Mouse (Mus musculus): ENCODE data around the gene Tmem132b. TPM values are rescaled to one million over a fixed set of nuclear protein-coding genes. Genes with fewer than 3 reads are reported as not detected.

Gene Tmem132b
- polyA plus RNA-seq, 1 experiment from 2014 or later = not detected

DNA sequence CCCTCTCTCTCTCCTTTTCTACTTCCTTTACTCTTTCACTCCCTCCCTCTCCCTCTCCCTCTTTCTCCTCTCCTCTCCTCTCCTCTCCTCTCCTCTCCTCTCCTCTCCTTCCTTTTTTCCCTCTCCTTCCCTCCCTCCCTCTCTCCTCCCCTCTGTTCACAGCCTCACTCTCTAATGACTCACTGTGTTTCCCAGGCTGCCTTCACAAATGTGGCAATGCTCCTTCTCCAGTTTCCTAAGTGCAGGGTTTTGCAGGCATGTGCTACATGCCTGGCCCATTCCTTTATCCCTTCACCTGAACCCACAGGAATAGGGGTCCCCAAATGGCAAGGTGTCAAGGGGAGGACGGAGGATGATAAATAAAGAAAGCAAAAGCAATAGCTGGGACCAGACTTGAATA is 236.4 kb downstream of the Tmem132b start:
- no peaks in the 10 kb centered on the region for H3K36me3 ChIP-seq (ENCODE audit: insufficient read depth, low read length)
- no peak for DNase-seq (ENCODE audit: low spot score)
- H3K9ac ChIP-seq (replicated peaks; ENCODE audit: low read depth) = no peak overlapping the region
- H3K9me3 ChIP-seq (ENCODE audit: low read length) = no peaks in the 10 kb centered on the region
- no peaks in the 10 kb centered on the region for H3K4me1 ChIP-seq (ENCODE audit: insufficient read depth, low read depth, low read length)
- H3K4me3 ChIP-seq (ENCODE audit: low read depth, low read length) = no peak overlapping the region
- no peak for TF ChIP-seq CTCF (IDR thresholded peaks at IDR 0.05)
- TF ChIP-seq EP300 (IDR thresholded peaks at IDR 0.05) = no peak
- H3K27ac ChIP-seq (ENCODE audit: low read length) = no peak overlapping the region
- WGBS = 55% methylated on average over 1 of the region's 1 CpGs
- no peaks in the 10 kb centered on the region for H3K27me3 ChIP-seq (replicated peaks; ENCODE audit: insufficient read depth, low read length)
- ATAC-seq = no peak
- no peak overlapping the region for H3K4me2 ChIP-seq (replicated peaks; ENCODE audit: low read depth, low read length)

DNA sequence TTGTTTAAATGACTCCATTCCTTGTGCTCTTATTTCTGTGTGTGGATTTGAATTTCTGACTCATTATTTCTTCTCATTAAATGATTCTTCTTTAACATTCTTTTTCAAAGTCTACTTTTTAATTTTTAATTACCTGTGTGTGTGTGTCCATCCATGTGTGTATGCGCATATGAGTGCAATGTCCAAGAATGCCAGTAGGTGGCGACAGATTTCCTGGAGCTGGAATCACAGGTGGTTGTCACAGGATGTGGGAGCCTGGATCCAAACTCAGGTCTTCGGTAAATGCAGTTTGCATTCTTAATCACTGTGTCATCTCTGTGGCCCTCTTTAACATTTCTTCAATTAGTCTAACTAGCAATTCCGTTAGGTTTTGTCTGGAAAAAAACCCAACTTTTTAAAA is 240.7 kb downstream of the Tmem132b start:
- ATAC-seq (no peak), DNase-seq (ENCODE audit: low spot score) (no peak)
- H3K36me3 ChIP-seq (ENCODE audit: insufficient read depth, low read length) = no peaks in the 10 kb centered on the region
- no peaks in the 10 kb centered on the region for H3K4me1 ChIP-seq (ENCODE audit: insufficient read depth, low read depth, low read length)
- no peaks in the 10 kb centered on the region for H3K9me3 ChIP-seq (ENCODE audit: low read length)
- 86% methylated on average over 4 of the region's 4 CpGs for WGBS
- no peaks in the 10 kb centered on the region for H3K27me3 ChIP-seq (replicated peaks; ENCODE audit: insufficient read depth, low read length)
- H3K9ac ChIP-seq (replicated peaks; ENCODE audit: low read depth) = no peak overlapping the region
- no peak overlapping the region for H3K4me3 ChIP-seq (ENCODE audit: low read depth, low read length)
- no peak for TF ChIP-seq EP300 (IDR thresholded peaks at IDR 0.05)
- TF ChIP-seq CTCF (IDR thresholded peaks at IDR 0.05) = no peak
- H3K4me2 ChIP-seq (replicated peaks; ENCODE audit: low read depth, low read length) = no peak overlapping the region
- no peak overlapping the region for H3K27ac ChIP-seq (ENCODE audit: low read length)

DNA sequence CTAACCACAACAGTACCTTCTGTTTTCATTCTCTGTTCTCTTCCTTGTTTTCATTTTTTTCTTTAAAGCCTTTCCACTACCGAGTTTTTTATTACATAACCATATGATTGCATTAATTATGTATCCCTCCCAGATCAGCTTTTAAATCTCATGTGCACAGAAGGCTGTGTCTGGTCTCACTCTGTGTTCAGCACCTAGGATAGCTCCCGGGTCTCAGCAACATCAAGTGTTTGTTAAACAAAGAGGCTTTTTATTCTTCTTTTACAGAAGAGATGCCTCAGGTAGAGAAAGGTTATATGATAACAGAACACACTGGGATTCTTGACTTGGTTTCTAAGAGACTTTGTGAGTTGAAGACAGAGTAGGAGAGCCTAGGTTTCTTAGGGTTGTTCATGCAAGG is 241.2 kb downstream of the Tmem132b start:
- Histone ChIP-seq H3K27me3 (replicated peaks; ENCODE audit: insufficient read depth, low read length) (no peaks in the 10 kb centered on the region), H3K9ac (replicated peaks; ENCODE audit: low read depth) (no peak overlapping the region), H3K4me1 (ENCODE audit: insufficient read depth, low read depth, low read length) (no peaks in the 10 kb centered on the region), H3K9me3 (ENCODE audit: low read length) (no peaks in the 10 kb centered on the region), H3K36me3 (ENCODE audit: insufficient read depth, low read length) (no peaks in the 10 kb centered on the region), H3K4me3 (ENCODE audit: low read depth, low read length) (no peak overlapping the region), H3K27ac (ENCODE audit: low read length) (no peak overlapping the region), H3K4me2 (replicated peaks; ENCODE audit: low read depth, low read length) (no peak overlapping the region)
- DNase-seq (ENCODE audit: low spot score) = no peak
- TF ChIP-seq CTCF (IDR thresholded peaks at IDR 0.05) (no peak), EP300 (IDR thresholded peaks at IDR 0.05) (no peak)
- 35% methylated on average over 2 of the region's 2 CpGs for WGBS
- no peak for ATAC-seq

DNA sequence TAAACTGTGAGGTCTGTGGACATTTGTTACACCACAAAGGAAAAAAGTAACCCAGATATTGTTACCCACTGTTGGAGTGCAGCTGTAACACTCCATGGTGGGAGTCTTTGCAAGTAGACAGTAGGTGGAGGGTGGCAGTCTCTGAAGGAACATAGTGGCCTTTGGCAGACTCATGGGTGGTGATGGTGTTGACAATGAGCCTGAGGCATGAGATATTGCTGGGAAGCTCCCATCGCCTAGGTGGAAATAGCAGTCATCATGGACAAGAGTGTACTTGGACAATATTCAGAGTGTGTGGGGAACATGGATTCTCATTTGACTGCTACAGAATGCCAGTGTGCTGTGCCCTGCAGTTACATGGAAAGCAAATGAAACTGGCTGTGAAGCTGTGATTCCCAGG is 248.8 kb downstream of the Tmem132b start:
- H3K9me3 ChIP-seq (ENCODE audit: low read length) = no peaks in the 10 kb centered on the region
- no peak for TF ChIP-seq EP300 (IDR thresholded peaks at IDR 0.05)
- no peak for TF ChIP-seq CTCF (IDR thresholded peaks at IDR 0.05)

DNA sequence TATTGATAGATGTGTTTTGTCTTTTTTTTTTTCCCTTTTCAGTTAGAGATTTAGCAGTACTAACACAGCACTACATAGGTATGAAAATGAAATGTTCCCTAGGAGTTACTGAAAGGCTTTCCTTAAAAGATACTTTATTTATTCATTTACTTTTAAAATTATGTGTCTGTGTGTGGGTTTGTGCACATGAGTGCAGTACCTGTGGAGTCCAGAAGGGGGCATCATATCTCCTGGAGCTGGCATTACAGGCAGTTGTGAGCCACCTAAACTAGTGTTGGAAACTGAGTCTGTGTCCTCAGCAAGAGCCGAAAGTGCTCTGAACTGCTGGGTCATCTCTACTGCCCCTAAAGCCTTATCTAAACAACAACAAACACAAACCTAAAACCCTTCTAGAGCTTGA is 261.1 kb downstream of the Tmem132b start:
- no peak for DNase-seq (ENCODE audit: low spot score)

More for the DNA sequence above, 248.8 kb downstream of the Tmem132b start:
- Histone ChIP-seq H3K4me2 (replicated peaks; ENCODE audit: low read depth, low read length) (no peak overlapping the region), H3K27ac (ENCODE audit: low read length) (no peak overlapping the region), H3K36me3 (ENCODE audit: insufficient read depth, low read length) (no peaks in the 10 kb centered on the region), H3K9ac (replicated peaks; ENCODE audit: low read depth) (no peak overlapping the region), H3K4me1 (ENCODE audit: insufficient read depth, low read depth, low read length) (no peaks in the 10 kb centered on the region), H3K4me3 (ENCODE audit: low read depth, low read length) (no peak overlapping the region), H3K27me3 (replicated peaks; ENCODE audit: insufficient read depth, low read length) (no peaks in the 10 kb centered on the region)
- 100% methylated on average over 1 of the region's 1 CpGs for WGBS
- no peak for ATAC-seq
- DNase-seq (ENCODE audit: low spot score) = no peak

DNA sequence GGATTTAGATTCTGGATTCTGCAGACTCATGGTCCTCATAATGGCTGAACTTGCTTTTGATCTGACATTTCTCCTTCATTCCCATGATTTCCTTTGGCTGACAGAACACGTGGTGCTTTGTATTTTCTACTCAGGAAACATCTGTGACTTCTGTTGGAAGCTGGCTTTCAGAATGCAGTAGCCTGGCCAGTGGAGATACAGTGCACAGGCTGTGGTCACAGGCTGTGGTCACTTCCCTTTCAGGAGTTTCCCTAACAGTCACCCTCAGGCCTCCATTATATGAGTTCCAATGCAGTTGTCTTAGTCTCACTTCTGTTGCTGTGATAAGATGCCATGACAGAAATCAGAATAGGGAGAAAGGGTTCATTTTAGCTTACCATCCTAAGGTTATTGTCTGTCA is 262.7 kb downstream of the Tmem132b start:
- no peaks in the 10 kb centered on the region for H3K4me1 ChIP-seq (ENCODE audit: insufficient read depth, low read depth, low read length)
- DNase-seq (ENCODE audit: low spot score) (no peak), ATAC-seq (no peak)
- no peak overlapping the region for H3K9ac ChIP-seq (replicated peaks; ENCODE audit: low read depth)
- 47% methylated on average over 1 of the region's 1 CpGs for WGBS
- H3K9me3 ChIP-seq (ENCODE audit: low read length) = no peaks in the 10 kb centered on the region
- H3K4me2 ChIP-seq (replicated peaks; ENCODE audit: low read depth, low read length) = no peak overlapping the region
- TF ChIP-seq CTCF (IDR thresholded peaks at IDR 0.05) = no peak
- TF ChIP-seq EP300 (IDR thresholded peaks at IDR 0.05) = no peak
- no peak overlapping the region for H3K27ac ChIP-seq (ENCODE audit: low read length)
- H3K4me3 ChIP-seq (ENCODE audit: low read depth, low read length) = no peak overlapping the region
- no peaks in the 10 kb centered on the region for H3K27me3 ChIP-seq (replicated peaks; ENCODE audit: insufficient read depth, low read length)
- H3K36me3 ChIP-seq (ENCODE audit: insufficient read depth, low read length) = no peaks in the 10 kb centered on the region

More for the DNA sequence above, 261.1 kb downstream of the Tmem132b start:
- Histone ChIP-seq H3K36me3 (ENCODE audit: insufficient read depth, low read length) (no peaks in the 10 kb centered on the region), H3K27ac (ENCODE audit: low read length) (no peak overlapping the region), H3K9me3 (ENCODE audit: low read length) (no peaks in the 10 kb centered on the region), H3K4me2 (replicated peaks; ENCODE audit: low read depth, low read length) (no peak overlapping the region), H3K27me3 (replicated peaks; ENCODE audit: insufficient read depth, low read length) (no peaks in the 10 kb centered on the region), H3K4me1 (ENCODE audit: insufficient read depth, low read depth, low read length) (no peaks in the 10 kb centered on the region), H3K9ac (replicated peaks; ENCODE audit: low read depth) (no peak overlapping the region), H3K4me3 (ENCODE audit: low read depth, low read length) (no peak overlapping the region)
- no peak for ATAC-seq
- no peak for TF ChIP-seq CTCF (IDR thresholded peaks at IDR 0.05)
- no peak for TF ChIP-seq EP300 (IDR thresholded peaks at IDR 0.05)
- 80% methylated on average over 1 of the region's 1 CpGs for WGBS

DNA sequence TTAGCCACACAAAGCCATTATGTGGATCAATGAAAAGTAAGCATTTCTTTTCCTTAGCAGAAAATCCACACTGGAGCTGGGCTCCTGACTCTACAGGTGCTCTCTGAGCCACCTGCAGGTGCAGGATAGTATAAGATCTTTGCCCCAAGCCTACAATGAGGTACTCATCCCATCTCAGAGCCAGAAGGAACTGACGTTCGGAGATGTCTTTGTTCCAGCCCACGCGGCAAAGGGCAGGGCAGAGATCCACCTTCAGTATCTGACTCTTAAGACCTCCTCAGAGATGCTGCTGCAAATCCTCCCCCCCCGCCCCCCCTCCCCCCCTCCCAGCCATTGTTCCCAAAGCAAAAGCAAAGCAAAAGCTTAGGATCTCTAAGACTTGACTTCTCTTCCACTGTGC is 268.0 kb downstream of the Tmem132b start:
- no peak for TF ChIP-seq CTCF (IDR thresholded peaks at IDR 0.05)
- TF ChIP-seq EP300 (IDR thresholded peaks at IDR 0.05) = no peak
- Histone ChIP-seq H3K27ac (ENCODE audit: low read length) (no peak overlapping the region), H3K4me2 (replicated peaks; ENCODE audit: low read depth, low read length) (no peak overlapping the region), H3K4me1 (ENCODE audit: insufficient read depth, low read depth, low read length) (no peaks in the 10 kb centered on the region), H3K9me3 (ENCODE audit: low read length) (peaks cover 4% of the 10 kb centered on the region; the same call in 1 of the 2 replicates), H3K36me3 (ENCODE audit: insufficient read depth, low read length) (no peaks in the 10 kb centered on the region), H3K9ac (replicated peaks; ENCODE audit: low read depth) (no peak overlapping the region), H3K4me3 (ENCODE audit: low read depth, low read length) (no peak overlapping the region), H3K27me3 (replicated peaks; ENCODE audit: insufficient read depth, low read length) (no peaks in the 10 kb centered on the region)
- ATAC-seq (no peak), DNase-seq (ENCODE audit: low spot score) (no peak)
- 43% methylated on average over 4 of the region's 5 CpGs for WGBS

Measured in lung, postnatal 0 days (tissue).